Mouse (Mus musculus): ENCODE results near the gene Rerg.

Gene Rerg

GRCm38 (mm10) chr6:137161491-137162088, 8.7 kb downstream of the Rerg start:
- DNase-seq: no peak

- no peak for DNase-seq
Observed at GRCm38 (mm10) chr6:137159372-137159926, 10.8 kb downstream of the Rerg start.

GRCm38 (mm10) chr6:137156437-137157219, 13.7 kb downstream of the Rerg start:
- DNase-seq: no peak

GRCm38 (mm10) chr6:137155196-137156137, 14.8 kb downstream of the Rerg start:
- no peak for DNase-seq

- no peak for DNase-seq
Observed at GRCm38 (mm10) chr6:137153021-137153420, 17.3 kb downstream of the Rerg start.

GRCm38 (mm10) chr6:137151015-137151414, 19.3 kb downstream of the Rerg start:
- no peak for DNase-seq

GRCm38 (mm10) chr6:137149833-137150232, 20.5 kb downstream of the Rerg start:
- no peak for DNase-seq

- DNase-seq: no peak
Observed at GRCm38 (mm10) chr6:137146910-137147309, 23.4 kb downstream of the Rerg start.

- DNase-seq: no peak
Observed at GRCm38 (mm10) chr6:137145611-137146010, 24.7 kb downstream of the Rerg start.

- DNase-seq: no peak
Observed at GRCm38 (mm10) chr6:137144958-137145535, 25.2 kb downstream of the Rerg start.

- no peak for DNase-seq
Observed at GRCm38 (mm10) chr6:137144526-137144840, 25.8 kb downstream of the Rerg start.

GRCm38 (mm10) chr6:137143818-137144525, 26.3 kb downstream of the Rerg start:
- no peak for DNase-seq

GRCm38 (mm10) chr6:137142796-137143195, 27.5 kb downstream of the Rerg start:
- no peak for DNase-seq

- no peak for DNase-seq
Observed at GRCm38 (mm10) chr6:137141247-137141820, 29.0 kb downstream of the Rerg start.

- no peak for DNase-seq
Observed at GRCm38 (mm10) chr6:137138822-137139221, 31.5 kb downstream of the Rerg start.

GRCm38 (mm10) chr6:137138391-137138790, 31.9 kb downstream of the Rerg start:
- no peak for DNase-seq

GRCm38 (mm10) chr6:137136401-137136800, 33.9 kb downstream of the Rerg start:
- no peak for DNase-seq

GRCm38 (mm10) chr6:137135506-137136391, 34.5 kb downstream of the Rerg start:
- DNase-seq: no peak

- DNase-seq: no peak
Observed at GRCm38 (mm10) chr6:137131794-137132193, 38.5 kb downstream of the Rerg start.

GRCm38 (mm10) chr6:137131349-137131748, 38.9 kb downstream of the Rerg start:
- DNase-seq: no peak

GRCm38 (mm10) chr6:137126861-137127260, 43.4 kb downstream of the Rerg start:
- DNase-seq: no peak
